Mouse (Mus musculus) hindbrain, embryonic 15.5 days (tissue): Measurements from ENCODE around the gene Mdh1b. TPM values are rescaled to one million over a fixed set of nuclear protein-coding genes. Genes with fewer than 3 reads are reported as not detected.
A peak's percentile ranks its signal among the peaks of the same experiment; 100 is the strongest.

Experiments
- ATAC-seq: fragments of 200-750 bp; cut with Nextera tagmentation; 2 replicates; pipeline ENCODE4 v1.8.0; 2017; ENCODE audit warnings: low read depth, moderate number of reproducible peaks, moderate TSS enrichment; ENCODE audit not compliant: low FRiP score
- H3K27ac ChIP-seq: fragments of 300-500 bp; sonication (generic); replicated peaks from 2 replicates; pipeline ENCODE4 v1.5.1; 2015; ENCODE audit warnings: mild to moderate bottlenecking, inconsistent platforms
- H3K27me3 ChIP-seq: fragments of 300-500 bp; sonication (generic); 2 replicates; pipeline ENCODE4 v1.6.1; 2015; ENCODE audit warnings: control low read depth, inconsistent platforms
- H3K36me3 ChIP-seq: fragments of 300-500 bp; sonication (generic); 2 replicates; pipeline ENCODE4 v1.6.1; 2015; ENCODE audit warnings: control low read depth, inconsistent platforms
- H3K4me1 ChIP-seq: fragments of 300-500 bp; sonication (generic); replicated peaks from 2 replicates; pipeline ENCODE4 v1.6.1; 2015; ENCODE audit warnings: control low read depth, inconsistent platforms
- H3K4me2 ChIP-seq: fragments of 300-500 bp; sonication (generic); 2 replicates; pipeline ENCODE4 v1.6.1; 2015; ENCODE audit warnings: moderate library complexity, mild to moderate bottlenecking, inconsistent platforms
- H3K4me3 ChIP-seq: fragments of 300-500 bp; sonication (generic); 2 replicates; pipeline ENCODE4 v1.5.1; 2015; ENCODE audit warnings: mild to moderate bottlenecking, inconsistent platforms
- H3K9ac ChIP-seq: fragments of 300-500 bp; sonication (generic); 2 replicates; pipeline ENCODE4 v1.6.1; 2015; ENCODE audit warnings: inconsistent platforms
- H3K9me3 ChIP-seq: fragments of 300-500 bp; sonication (generic); 2 replicates; pipeline ENCODE4 v1.6.1; 2016; ENCODE audit warnings: control low read depth, inconsistent platforms
- WGBS: fragments of 180-500 bp; shearing (Covaris S2); methylation state at CpG from one replicate; pipeline ENCODE4 v1.1.7; 2015; 5-methylcytosine and 5-hydroxymethylcytosine counted together
- polyA plus RNA-seq: library from polyadenylated mRNA; unstranded; fragments of >200 nt; fragmentation: Nextera tagmentation; extraction: Ambion mirVana; gene quantifications from 2 replicates; pipeline ENCODE4 v1.2.1, GENCODE M21; 2015

The Mdh1b gene
- polyA plus RNA-seq, 1 experiment from 2014 or later = 0.67 TPM

DNA sequence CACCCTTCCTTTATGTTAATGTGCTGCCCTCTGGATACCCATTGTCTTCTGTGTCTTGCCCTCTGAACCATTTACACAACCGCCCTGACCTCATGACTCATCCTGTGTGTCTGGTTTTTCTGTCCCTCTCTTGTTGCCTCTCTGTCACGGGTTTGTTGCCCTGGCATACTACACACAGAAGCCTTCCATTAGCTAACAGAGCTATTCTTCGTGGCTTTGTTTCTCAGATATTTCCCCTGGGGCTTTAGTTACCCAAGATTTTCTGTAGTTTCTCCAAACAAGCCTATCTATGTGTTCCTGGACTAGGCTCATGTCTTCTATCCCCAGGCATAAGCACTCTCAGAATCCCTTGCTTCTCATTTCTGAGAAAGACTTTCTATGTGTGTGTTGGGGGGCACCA lies 21.2 kb downstream of the Mdh1b start:
- no peak overlapping the region for H3K27ac ChIP-seq
- no peaks in the 10 kb centered on the region for H3K27me3 ChIP-seq
- WGBS = 51% methylated on average over 3 of the region's 3 CpGs
- H3K36me3 ChIP-seq = no peaks in the 10 kb centered on the region
- no peak overlapping the region for H3K4me2 ChIP-seq
- H3K9me3 ChIP-seq = no peaks in the 10 kb centered on the region
- H3K4me3 ChIP-seq = no peak overlapping the region
- ATAC-seq = no peak
- no peaks in the 10 kb centered on the region for H3K4me1 ChIP-seq
- H3K9ac ChIP-seq = no peak overlapping the region

DNA sequence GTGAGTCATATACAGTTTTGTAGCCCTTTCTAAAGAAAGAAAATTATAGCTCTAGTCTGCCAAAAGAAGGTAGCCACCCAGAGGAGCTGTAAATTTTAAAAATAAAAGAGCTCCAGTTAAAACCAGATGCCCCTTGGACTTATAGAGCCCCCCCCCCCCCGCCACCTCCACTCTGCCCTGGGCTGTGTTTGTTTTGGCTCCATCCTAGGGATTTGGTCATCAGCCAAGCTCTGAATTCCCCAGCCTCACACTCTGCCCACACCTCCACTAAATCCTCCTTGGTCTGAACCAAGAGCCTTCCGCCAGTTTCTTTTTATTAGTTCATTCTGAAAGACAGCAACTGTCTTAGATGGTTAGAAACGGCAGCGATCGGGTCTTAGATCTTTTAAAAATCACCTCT lies 24.4 kb downstream of the Mdh1b start:
- Histone ChIP-seq H3K4me3 (no peak overlapping the region), H3K9me3 (no peaks in the 10 kb centered on the region), H3K36me3 (no peaks in the 10 kb centered on the region), H3K27me3 (no peaks in the 10 kb centered on the region), H3K27ac (no peak overlapping the region), H3K9ac (no peak overlapping the region), H3K4me1 (no peaks in the 10 kb centered on the region), H3K4me2 (no peak overlapping the region)
- no peak for ATAC-seq
- 69% methylated on average over 5 of the region's 5 CpGs for WGBS

DNA sequence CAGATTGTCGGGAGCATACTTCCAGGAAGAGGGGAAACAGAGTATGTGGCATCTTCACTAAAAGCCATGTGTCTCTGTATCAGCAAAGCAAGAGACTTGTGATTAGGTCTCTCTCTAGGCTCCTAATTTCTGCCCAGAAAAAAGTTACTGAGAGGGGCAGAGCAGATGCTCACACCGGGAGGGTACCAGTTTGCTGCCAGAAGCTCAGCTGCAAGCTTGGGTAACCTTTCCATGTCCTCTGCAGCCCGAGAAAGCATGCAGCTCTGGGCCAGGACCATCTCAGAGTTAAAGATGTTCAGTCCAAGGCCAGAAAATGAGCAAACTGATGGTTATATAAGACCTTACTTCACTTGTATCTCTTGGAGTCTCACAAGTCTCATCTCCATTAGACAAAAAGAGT lies 33.3 kb downstream of the Mdh1b start:
- Histone ChIP-seq H3K36me3 (no peaks in the 10 kb centered on the region), H3K4me2 (no peak overlapping the region), H3K4me3 (no peak overlapping the region), H3K9ac (no peak overlapping the region), H3K4me1 (no peaks in the 10 kb centered on the region), H3K27ac (no peak overlapping the region), H3K9me3 (no peaks in the 10 kb centered on the region), H3K27me3 (no peaks in the 10 kb centered on the region)
- no peak for ATAC-seq
- 70% methylated on average over 3 of the region's 3 CpGs for WGBS

DNA sequence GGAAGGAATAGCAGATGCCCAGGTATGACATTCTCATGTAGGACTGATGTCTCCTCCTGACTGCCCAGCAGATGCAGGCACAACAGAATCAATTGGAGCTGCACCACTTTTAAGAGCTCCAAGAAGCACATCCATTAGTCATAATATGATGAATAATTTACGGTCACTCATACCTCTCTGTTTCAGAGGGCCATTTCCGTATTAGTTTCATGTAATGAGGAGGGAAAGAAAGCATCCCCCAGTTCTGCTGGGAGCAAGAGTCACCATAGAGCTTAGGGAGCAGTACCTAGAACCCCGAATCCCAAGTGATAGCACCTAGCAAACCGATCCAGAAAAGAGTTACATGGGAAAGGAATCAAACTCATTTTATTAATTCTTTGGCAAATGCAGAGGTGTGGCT lies 43.3 kb downstream of the Mdh1b start, which contains the start of gene Dytn:
Gene Dytn, minus strand, starts transcription at position 101 of the 400 bp plus-strand sequence.
- Histone ChIP-seq H3K9ac (no peak within 1 kb of the TSS), H3K4me1 (no peaks in the 10 kb centered on the region), H3K27ac (no peak within 1 kb of the TSS), H3K9me3 (no peaks in the 10 kb centered on the region), H3K4me3 (no peak within 1 kb of the TSS), H3K36me3 (no peaks in the 10 kb centered on the region), H3K4me2 (no peak within 1 kb of the TSS), H3K27me3 (no peaks in the 10 kb centered on the region)
- 92% methylated on average over 4 of the region's 4 CpGs for WGBS
- no peak for ATAC-seq

DNA sequence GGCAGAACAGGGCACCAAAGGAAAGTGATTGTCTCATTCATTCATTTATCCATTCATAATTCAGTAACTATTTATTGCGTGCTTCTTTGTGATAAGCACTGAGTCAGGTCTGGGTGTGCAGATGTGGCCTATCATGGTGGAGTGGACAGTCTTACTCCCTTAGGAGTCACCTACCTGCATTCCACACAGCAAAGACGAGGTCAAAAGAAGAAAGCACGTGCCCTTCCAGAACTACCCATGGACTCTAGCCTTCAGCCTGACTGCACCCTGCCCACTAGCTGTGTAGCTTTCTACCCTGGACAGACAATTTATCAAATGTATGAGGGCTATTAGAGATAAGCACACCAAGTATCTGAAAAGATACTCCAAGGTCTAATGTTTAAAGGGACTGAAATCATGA lies 54.1 kb downstream of the Mdh1b start:
- Histone ChIP-seq H3K4me3 (no peak overlapping the region), H3K4me2 (no peak overlapping the region), H3K27ac (no peak overlapping the region), H3K9ac (no peak overlapping the region), H3K36me3 (no peaks in the 10 kb centered on the region), H3K27me3 (no peaks in the 10 kb centered on the region), H3K4me1 (no peaks in the 10 kb centered on the region), H3K9me3 (no peaks in the 10 kb centered on the region)
- ATAC-seq = no peak
- WGBS = 89% methylated on average over 3 of the region's 3 CpGs

DNA sequence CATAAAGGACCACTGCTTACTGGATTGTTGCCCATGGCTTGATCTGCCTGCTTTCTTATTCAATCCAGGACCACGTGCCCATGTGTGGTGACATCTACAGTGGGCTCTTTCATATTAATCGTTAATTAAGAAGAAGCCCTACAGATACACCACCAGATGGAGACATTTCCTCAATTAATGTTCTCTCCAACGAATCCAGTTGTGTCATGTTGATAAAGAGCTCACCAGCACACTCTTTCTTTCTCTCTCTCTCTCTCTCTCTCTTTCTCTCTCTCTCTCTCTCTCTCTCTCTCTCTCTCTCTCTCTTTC lies 61.3 kb downstream of the Mdh1b start:
- peaks cover 17% of the 10 kb centered on the region for H3K4me1 ChIP-seq
- H3K27ac ChIP-seq = peak overlapping the region; percentile 36
- peak; percentile 88 for ATAC-seq
- WGBS = 0% methylated on average over 3 of the region's 3 CpGs
- H3K9ac ChIP-seq = peak overlapping the region; percentile 23; the same call in 1 of the 2 replicates
- H3K27me3 ChIP-seq = no peaks in the 10 kb centered on the region
- H3K9me3 ChIP-seq = no peaks in the 10 kb centered on the region
- H3K4me2 ChIP-seq = peak overlapping the region; percentile 51
- no peaks in the 10 kb centered on the region for H3K36me3 ChIP-seq
- H3K4me3 ChIP-seq = peak overlapping the region; percentile 13; the same call in 1 of the 2 replicates

DNA sequence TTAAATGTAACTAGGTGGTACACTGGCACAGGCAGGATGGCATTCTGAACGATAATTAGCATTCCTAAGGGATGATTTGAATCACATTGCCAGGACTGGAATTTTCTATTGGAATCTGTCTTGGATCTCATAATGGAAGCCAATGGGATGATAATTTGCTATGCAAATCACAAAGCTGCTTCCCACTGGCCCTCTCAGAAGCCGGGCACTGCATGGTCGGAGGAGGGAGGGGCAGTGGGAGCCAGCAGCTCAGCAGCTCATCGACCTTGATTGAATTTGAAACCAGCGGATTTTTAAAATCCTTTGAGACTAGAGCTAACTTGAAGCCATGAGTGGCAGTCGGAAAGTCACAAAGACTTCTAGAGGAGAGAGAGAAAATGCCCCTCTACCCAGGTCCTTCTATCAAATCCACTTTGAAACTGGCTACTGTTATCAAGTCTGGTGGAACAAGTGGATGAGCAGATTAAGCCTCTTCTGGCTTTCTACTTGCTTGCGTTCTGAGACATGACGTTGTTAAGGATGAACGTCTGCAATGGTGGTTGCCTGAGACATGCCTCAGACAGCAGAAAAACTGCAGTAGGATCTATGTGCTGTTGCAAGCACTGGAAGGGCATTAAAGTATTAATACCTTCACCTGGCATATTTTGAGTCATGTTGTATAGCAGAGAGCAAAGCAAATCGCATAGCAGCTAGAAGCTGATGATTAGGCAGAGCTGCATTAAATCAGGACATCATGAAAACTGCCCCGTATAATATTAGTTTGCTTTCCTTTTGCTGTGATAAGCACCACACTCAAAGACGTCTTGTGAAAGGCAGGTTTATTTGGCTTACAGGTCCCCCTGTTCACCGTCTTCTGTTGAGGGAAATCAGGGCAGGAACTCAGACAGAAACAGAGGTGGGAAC lies 61.9 kb downstream of the Mdh1b start:
- WGBS = 15% methylated on average over 13 of the region's 13 CpGs
- Histone ChIP-seq H3K36me3 (no peaks in the 10 kb centered on the region), H3K4me2 (peak overlapping the region; percentile 51), H3K9me3 (no peaks in the 10 kb centered on the region), H3K4me3 (peak overlapping the region; percentile 13; the same call in 1 of the 2 replicates), H3K27ac (peak overlapping the region; percentile 36), H3K27me3 (no peaks in the 10 kb centered on the region), H3K9ac (peak overlapping the region; percentile 23), H3K4me1 (peaks cover 17% of the 10 kb centered on the region)
- peak; percentile 40; the same call in 1 of the 2 replicates for ATAC-seq

DNA sequence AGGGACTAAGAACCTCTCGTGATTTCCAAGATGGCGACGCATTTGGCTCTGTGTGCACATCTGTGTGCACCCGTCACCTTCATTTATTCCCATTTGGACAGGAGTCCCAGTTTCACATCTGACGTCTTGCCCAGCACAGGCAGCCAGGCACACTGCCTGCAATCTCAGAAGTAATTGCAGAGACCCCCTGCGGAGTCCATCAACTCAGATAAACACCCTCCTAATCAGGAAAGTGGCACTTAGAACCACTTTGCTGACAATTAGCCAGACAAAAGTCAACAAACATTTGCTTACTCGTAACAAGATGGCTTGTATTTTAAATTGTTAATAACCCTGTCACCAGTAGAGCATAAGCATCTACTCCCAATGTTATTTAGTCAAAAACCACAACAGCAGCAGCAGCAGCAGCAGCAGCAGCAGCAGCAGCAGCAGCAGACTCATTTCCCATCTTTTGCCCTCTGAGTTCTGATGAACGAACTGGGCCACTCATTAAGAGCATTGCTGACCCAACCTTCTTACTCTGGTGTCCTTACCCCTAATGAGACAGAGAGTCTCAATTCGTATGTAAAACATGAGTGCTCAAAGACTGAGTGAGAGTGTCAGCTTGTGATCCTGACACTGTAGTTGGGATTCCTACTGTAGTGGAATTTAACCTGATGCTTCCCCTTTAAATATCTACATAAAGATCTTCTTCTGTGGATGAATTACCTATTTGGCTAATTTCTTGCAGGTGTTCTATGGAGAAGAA lies 62.7 kb downstream of the Mdh1b start:
- Histone ChIP-seq H3K9me3 (no peaks in the 10 kb centered on the region), H3K9ac (no peak overlapping the region), H3K4me1 (peaks cover 17% of the 10 kb centered on the region), H3K27me3 (no peaks in the 10 kb centered on the region), H3K36me3 (no peaks in the 10 kb centered on the region), H3K4me2 (peak overlapping the region; percentile 51), H3K4me3 (no peak overlapping the region; the same call in 1 of the 2 replicates), H3K27ac (no peak overlapping the region)
- 45% methylated on average over 9 of the region's 9 CpGs for WGBS
- no peak; the same call in none of the 2 replicates for ATAC-seq

DNA sequence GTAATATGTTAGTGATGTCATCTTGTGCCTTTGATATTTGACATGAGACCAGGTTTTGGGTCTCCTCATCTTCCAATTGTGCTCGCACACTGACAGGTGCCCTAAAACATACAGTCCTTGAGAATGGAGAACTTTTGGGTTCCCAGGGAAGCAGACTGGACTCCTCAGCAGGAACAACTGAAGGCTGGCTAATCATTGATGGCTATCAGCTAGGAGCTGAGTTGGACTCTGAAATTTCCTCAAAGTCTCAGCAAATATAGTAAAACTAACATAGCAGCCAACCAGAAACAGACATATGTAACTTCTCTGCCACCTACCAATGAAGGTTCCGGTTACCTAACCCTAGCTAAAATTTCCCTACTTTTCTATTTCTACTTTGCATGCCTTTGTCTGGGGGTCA lies 64.0 kb downstream of the Mdh1b start:
- no peak overlapping the region for H3K9ac ChIP-seq
- 93% methylated on average over 2 of the region's 2 CpGs for WGBS
- H3K36me3 ChIP-seq = no peaks in the 10 kb centered on the region
- H3K4me1 ChIP-seq = peaks cover 17% of the 10 kb centered on the region
- no peak overlapping the region for H3K4me2 ChIP-seq
- no peak overlapping the region for H3K27ac ChIP-seq
- H3K27me3 ChIP-seq = no peaks in the 10 kb centered on the region
- ATAC-seq = no peak
- no peaks in the 10 kb centered on the region for H3K9me3 ChIP-seq
- no peak overlapping the region for H3K4me3 ChIP-seq

DNA sequence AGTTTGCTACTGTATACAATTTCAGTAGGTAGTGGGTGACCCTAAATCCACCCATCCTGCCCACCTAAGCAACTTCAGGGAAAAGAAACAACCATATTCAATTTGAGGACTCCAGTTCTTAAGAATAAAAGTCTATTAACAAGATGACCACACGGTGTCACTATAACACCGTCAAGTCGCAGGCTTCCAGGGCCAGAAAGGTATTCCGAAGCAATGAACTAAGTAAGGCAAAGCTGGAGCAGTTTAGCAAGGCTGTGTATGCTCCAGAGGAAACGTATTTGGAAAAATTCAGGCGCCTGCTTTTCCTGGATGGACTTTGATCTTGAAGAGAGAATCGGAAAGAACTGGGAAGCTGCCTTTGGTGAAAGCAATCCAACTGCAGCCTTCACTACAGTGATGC lies 70.5 kb downstream of the Mdh1b start:
- Histone ChIP-seq H3K27ac (no peak overlapping the region), H3K27me3 (no peaks in the 10 kb centered on the region), H3K4me3 (no peak overlapping the region), H3K4me1 (no peaks in the 10 kb centered on the region), H3K4me2 (no peak overlapping the region), H3K9ac (no peak overlapping the region), H3K9me3 (no peaks in the 10 kb centered on the region), H3K36me3 (no peaks in the 10 kb centered on the region)
- ATAC-seq = peak; percentile 68; the same call in 1 of the 2 replicates
- 2% methylated on average over 7 of the region's 7 CpGs for WGBS

DNA sequence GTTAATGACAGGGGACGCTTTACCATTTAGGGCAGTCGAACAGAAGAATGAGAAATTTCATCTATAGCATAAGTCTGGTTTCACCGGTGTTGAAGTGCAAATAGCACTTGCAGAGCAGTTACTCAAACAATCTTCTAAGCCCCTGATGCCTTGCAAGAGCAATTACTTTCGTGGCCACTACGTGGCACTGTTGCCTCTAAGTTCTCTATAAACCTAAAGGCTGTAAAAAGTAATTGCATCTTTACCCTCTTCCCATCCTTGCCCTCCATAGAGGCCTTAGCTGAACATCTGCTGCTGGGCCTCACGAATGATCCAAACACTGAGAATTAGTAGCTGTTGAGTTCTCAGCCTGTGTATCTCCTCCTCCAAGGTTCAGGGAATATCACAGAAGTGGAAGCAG lies 72.1 kb downstream of the Mdh1b start:
- ATAC-seq = peak; percentile 59; the same call in 1 of the 2 replicates
- WGBS = 12% methylated on average over 6 of the region's 6 CpGs
- no peaks in the 10 kb centered on the region for H3K36me3 ChIP-seq
- no peak overlapping the region for H3K27ac ChIP-seq
- H3K9ac ChIP-seq = no peak overlapping the region
- H3K4me2 ChIP-seq = no peak overlapping the region
- no peaks in the 10 kb centered on the region for H3K27me3 ChIP-seq
- no peak overlapping the region for H3K4me3 ChIP-seq
- H3K9me3 ChIP-seq = no peaks in the 10 kb centered on the region
- no peaks in the 10 kb centered on the region for H3K4me1 ChIP-seq
